Mouse (Mus musculus) right cerebral cortex, adult 18-20 months (tissue): ENCODE measurements around the gene Intu.

Experiments
- DNase-seq: peaks from one replicate; pipeline ENCODE4 v3.0.0; 2022; ENCODE audit warnings: mixed read lengths

The Intu gene

GRCm38 (mm10) chr3:40685855-40686515 lies 154.9 kb downstream of the Intu start:
- DNase-seq = no peak

GRCm38 (mm10) chr3:40686836-40687235 lies 155.8 kb downstream of the Intu start:
- no peak for DNase-seq

DNA sequence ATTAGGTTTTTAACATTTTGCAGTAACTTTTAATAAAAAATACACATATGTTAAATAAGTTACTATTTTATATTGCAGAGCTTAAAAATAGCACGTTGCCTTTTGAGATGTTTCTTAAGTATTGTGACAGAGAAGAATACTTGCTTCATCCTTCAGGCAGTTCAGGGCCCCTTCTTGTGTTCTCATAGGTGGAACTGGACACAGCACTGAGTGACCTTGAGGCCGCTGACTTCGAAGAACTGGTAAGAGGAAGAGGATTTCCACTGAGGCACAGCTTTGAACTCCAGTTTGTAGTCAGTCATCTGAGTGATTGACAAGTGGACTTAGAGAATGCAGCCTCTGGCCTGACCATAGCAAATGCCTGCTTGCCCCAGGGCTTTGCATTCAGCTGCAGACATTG lies 156.5 kb downstream of the Intu start:
- no peak for DNase-seq

GRCm38 (mm10) chr3:40691566-40691965 lies 160.5 kb downstream of the Intu start:
- DNase-seq = no peak

DNA sequence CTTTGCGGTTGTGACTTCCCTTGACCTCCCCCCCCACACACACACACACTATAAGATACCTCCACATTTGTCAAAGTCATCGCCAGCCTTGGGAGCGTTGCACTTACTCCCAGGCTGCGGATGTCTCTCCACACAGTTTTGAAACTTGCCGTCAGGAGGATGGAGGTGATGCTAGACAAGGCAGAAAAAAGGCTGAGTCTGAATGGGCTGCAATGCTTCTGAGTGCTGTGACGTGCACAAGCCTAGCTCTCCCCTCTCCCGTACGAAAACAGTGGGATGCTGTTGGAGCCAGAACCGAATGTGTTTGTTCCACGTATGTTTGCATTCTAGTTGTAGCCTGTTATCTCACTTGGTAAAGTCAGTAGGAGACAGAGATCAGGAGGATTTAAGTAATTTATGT lies 162.3 kb downstream of the Intu start:
- DNase-seq = no peak

GRCm38 (mm10) chr3:40693960-40694359 lies 162.9 kb downstream of the Intu start:
- DNase-seq = no peak

DNA sequence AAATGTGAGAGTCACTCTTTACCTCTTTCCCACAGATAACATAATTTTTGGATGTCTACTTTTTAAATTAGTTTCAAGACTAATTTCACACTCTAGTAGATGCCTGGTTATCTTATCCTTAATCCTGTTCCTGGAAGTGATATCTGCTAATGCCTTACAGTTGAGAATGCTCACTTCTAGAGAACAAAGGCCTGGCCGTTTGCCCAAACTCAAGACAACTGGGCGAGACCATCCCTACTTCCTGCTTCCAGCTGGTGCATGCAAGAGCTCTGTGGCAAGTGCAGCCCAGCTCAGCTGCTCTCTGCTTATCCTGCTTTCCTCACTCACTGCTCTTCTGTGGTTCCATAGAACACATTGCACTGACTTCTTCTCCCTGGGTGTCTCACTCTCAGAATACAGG lies 163.4 kb downstream of the Intu start:
- no peak for DNase-seq

GRCm38 (mm10) chr3:40695162-40695561 lies 164.1 kb downstream of the Intu start:
- no peak for DNase-seq

DNA sequence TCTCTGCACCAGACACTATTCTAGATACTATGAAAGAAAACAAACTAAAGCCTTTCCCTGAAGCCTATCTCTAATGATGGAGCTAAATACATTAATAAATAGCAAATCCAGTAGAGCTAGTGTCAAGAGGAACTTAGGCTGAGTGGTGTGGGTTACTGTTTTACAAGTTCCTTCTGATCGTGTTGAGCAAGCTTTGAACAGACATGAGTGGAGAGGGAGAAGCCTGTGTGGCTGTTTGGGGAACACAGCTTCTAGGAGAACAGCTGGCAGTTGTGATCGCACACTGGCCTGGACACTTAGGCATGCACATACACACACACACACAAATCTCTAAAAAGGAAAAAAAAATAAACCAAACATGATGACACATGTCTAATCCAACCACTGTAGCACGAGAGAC lies 167.7 kb downstream of the Intu start:
- no peak for DNase-seq

DNA sequence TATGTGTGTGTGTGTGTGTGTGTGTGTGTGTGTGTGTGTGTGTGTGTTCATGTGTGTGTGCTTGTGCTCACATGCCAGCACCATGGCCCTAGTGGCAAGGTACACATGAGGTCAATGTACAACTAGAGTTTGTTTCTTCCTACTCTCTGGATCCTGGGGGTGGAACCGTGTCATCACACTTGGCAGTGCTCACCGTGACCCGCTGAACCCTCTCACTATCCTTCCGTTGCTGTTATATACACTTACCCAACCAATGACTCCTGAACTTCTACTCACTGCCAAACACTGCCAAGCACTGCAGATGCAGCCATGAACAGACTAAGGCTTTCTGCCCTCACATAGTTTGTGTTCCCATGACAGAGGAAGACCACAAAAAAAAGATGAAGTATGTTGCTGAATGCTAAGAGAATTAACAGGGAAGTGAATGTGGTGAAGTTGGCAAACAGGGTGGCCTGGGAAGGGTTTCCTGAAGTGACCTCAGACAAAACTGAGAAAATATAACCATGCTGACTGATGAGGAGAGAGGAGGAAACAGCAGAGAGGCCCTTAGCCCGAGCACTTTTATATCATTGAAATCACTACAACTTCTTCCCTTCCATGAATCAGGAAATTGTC lies 173.8 kb downstream of the Intu start:
- DNase-seq = no peak

DNA sequence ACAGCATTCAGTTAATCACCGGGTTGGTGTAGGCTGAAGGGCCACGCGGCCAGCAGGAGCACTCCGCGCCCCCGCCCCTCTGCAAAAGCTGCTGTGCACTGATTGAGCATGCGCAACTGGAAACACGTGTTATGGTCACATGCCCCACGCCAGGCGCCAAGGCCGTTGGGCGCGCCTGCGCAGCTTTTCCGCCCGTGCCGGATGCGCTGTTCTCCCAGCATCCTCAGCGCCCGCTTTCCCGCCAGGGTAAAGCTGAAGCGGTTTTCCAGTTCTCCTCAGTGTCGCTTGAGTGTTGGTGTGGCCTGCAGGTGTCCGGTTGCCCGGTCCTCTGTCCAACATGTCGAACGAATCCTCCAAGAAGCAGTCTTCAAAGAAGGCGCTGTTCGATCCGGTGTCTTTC lies 177.6 kb downstream of the Intu start, which contains the start of gene Slc25a31:
Slc25a31 (plus strand) TSS at position 201 of the 400 bp plus-strand sequence.
- no peak for DNase-seq

GRCm38 (mm10) chr3:40716056-40716455 lies 185.0 kb downstream of the Intu start:
- no peak for DNase-seq

GRCm38 (mm10) chr3:40719022-40719421 lies 187.9 kb downstream of the Intu start:
- DNase-seq = no peak

GRCm38 (mm10) chr3:40738381-40738912 lies 207.4 kb downstream of the Intu start:
- DNase-seq = no peak

- no peak for DNase-seq
These were observed 213.1 kb downstream of the Intu start, which contains the start of gene Hspa4l for GRCm38 (mm10) chr3:40744024-40744835. Gene Hspa4l (plus strand): TSS chr3:40744495.

- peak; percentile 94 for DNase-seq
These were observed 214.0 kb downstream of the Intu start for GRCm38 (mm10) chr3:40744836-40745660.

DNA sequence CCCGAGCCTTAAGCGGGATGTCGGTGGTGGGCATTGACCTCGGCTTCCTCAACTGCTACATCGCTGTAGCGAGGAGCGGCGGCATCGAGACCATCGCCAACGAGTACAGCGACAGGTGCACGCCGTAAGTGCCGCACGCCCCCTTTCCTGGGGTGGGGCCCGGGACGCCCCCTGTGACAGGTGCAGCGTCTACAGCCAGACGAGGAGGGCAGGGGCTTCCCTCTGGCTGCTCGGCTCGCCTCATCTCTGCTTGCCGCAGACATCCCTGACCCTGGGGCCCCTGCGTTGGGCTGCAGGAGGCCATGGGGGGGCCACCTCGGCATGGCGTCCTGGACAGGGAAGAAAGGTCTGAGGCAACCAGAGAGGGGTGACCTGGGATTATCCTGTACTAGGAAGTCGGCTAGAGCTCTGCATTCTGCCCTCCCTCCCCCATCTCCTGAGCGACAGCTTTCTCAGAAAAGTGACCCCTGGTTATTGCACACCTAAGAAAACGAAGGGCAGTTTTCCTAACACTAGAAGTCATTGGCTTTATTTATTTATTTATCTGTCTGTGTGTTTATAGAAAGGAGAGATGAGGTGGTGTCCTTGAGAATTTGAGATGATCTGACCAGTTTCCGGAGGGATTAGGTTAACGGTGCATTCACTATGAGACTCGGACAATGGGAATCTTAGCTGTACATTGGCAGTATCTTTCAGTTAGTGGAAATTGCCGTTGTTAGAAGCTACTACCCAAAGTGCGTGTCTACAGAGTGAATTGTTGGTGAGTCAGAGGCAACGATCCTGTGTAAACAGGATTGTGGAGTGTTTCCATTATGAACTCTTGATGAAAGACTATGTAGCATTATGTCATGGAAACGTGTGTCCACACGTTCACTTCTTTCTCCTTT lies 214.8 kb downstream of the Intu start:
- peak; percentile 12 for DNase-seq
